Mouse (Mus musculus) neural tube, embryonic 14.5 days (tissue): ENCODE results near the gene Gtf2h5. TPM values are rescaled to one million over a fixed set of nuclear protein-coding genes. Genes with fewer than 3 reads are reported as not detected.

Experiments
- ATAC-seq: fragments of 200-750 bp; cut with Nextera tagmentation; 2 replicates; pipeline ENCODE4 v1.8.0; 2017; ENCODE audit warnings: low read depth, mild to moderate bottlenecking, moderate TSS enrichment, moderate library complexity
- H3K27ac ChIP-seq: fragments of 300-500 bp; sonication (generic); 2 replicates; pipeline ENCODE4 v1.5.1; 2014; ENCODE audit warnings: low read depth, mild to moderate bottlenecking, control low read depth, low read length, moderate library complexity, mixed read lengths
- H3K27me3 ChIP-seq: fragments of 300-500 bp; sonication (generic); 2 replicates; pipeline ENCODE4 v1.6.1; 2014; ENCODE audit warnings: low read length; ENCODE audit not compliant: control insufficient read depth, insufficient read depth
- H3K36me3 ChIP-seq: fragments of 300-500 bp; sonication (generic); 2 replicates; pipeline ENCODE4 v1.6.1; 2014; ENCODE audit warnings: low read length, mixed read lengths; ENCODE audit not compliant: control insufficient read depth, insufficient read depth
- H3K4me1 ChIP-seq: fragments of 300-500 bp; sonication (generic); 2 replicates; pipeline ENCODE4 v1.6.1; 2014; ENCODE audit warnings: low read length; ENCODE audit not compliant: control insufficient read depth, insufficient read depth
- H3K4me2 ChIP-seq: fragments of 300-500 bp; sonication (generic); 2 replicates; pipeline ENCODE4 v1.6.1; 2014; ENCODE audit warnings: mild to moderate bottlenecking, low read depth, low read length, control low read depth
- H3K4me3 ChIP-seq: fragments of 300-500 bp; sonication (generic); 2 replicates; pipeline ENCODE4 v1.5.1; 2014; ENCODE audit warnings: low read depth, low read length, control low read depth, mixed read lengths
- H3K9ac ChIP-seq: fragments of 300-500 bp; sonication (generic); replicated peaks from 2 replicates; pipeline ENCODE4 v1.6.1; 2014; ENCODE audit warnings: low read depth, mild to moderate bottlenecking, control low read depth, low read length, mixed read lengths
- H3K9me3 ChIP-seq: fragments of 300-500 bp; sonication (generic); 2 replicates; pipeline ENCODE4 v1.6.1; 2016; ENCODE audit warnings: low read length; ENCODE audit not compliant: control insufficient read depth
- WGBS: fragments of 180-500 bp; shearing (Covaris S2); extraction: QIAGEN DNeasy Blood & Tissue Kit; methylation state at CpG from one replicate; pipeline ENCODE4 v1.1.7; 2014; 5-methylcytosine and 5-hydroxymethylcytosine counted together
- microRNA-seq: library from miRNA; unstranded; fragments of <30 nt; microRNA quantifications from one replicate; pipeline ENCODE4, GENCODE M21; 2016
- polyA plus RNA-seq: library from polyadenylated mRNA; unstranded; fragments of >200 nt; fragmentation: Nextera tagmentation; extraction: Ambion mirVana; gene quantifications from 2 replicates; pipeline ENCODE4 v1.2.1, GENCODE M21; 2014

The Gtf2h5 gene
- polyA plus RNA-seq, 1 experiment from 2014 or later, result 229 TPM

DNA sequence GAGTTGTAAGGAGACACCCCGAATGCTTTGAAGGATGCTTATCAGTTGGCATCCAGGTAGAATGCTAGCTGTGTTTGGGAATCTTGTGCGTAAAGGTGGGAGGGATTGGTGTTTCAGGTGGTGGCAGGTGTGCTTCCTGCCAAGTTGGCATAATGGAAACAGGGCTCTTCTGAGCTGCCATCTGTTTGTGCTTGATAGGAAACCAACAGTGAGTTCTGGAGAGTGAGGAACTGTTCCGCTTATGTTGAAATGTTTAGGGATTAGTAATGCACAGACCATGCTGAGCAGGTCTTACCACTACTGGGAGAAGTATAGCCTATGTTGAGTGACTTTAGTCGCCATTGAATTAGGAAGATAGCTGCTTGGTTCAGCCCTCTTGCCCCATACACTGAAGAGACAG, 39.3 kb downstream of the Gtf2h5 start:
- H3K9ac ChIP-seq, result no peak overlapping the region
- H3K27ac ChIP-seq, result no peak overlapping the region
- ATAC-seq, result no peak
- peaks cover 14% of the 10 kb centered on the region for H3K36me3 ChIP-seq
- 0 out of 2 replicates have a peak, but pooled peaks cover 3% of the 10 kb centered on the region for H3K4me1 ChIP-seq
- WGBS, result 92% methylated on average over 4 of the region's 4 CpGs
- H3K4me3 ChIP-seq, result no peak overlapping the region
- H3K27me3 ChIP-seq, result no peaks in the 10 kb centered on the region
- no peak overlapping the region for H3K4me2 ChIP-seq
- no peaks in the 10 kb centered on the region for H3K9me3 ChIP-seq

DNA sequence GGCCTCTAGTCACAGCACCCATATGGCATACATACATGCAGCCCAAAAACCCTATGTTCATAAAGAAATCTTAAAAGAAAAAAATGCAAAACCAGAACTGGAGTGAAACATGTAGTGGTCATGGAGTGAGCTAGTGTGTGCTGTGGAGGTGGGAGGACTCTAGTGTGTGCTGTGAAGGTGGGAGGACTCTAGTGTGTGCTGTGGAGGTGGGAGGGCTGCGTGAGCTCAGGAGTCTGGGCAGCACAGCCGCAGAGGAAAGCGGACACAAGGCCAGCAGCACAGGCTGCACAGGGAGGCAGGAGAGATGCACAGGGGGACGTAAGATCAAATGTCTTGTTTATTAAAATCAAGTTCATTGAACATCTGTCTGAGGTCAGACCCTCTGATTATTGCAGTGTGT, 44.2 kb downstream of the Gtf2h5 start:
- Histone ChIP-seq H3K4me2 (no peak overlapping the region), H3K9ac (no peak overlapping the region), H3K4me3 (no peak overlapping the region), H3K9me3 (no peaks in the 10 kb centered on the region), H3K27me3 (no peaks in the 10 kb centered on the region), H3K4me1 (no peaks in the 10 kb centered on the region), H3K27ac (no peak overlapping the region), H3K36me3 (peaks cover 12% of the 10 kb centered on the region)
- 96% methylated on average over 4 of the region's 4 CpGs for WGBS
- no peak for ATAC-seq

DNA sequence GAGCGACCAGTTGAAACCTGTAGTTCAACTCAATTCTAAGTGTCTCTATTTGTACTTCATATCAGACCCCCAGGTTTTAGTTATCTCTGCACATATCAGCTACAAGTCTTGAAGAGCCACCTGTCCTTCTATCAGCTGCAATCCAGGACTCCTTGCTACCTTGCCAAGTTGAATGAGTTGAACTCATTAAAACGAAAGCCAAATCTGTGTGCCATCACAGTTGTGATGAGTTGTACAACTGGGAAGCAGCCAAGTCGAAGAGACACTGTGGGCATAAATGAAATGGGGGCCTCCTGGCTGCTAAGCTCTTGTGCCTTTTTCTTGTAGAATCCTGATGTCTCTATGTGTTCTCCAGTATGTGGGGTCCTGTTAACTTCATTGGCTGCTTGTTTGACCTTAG, 45.9 kb downstream of the Gtf2h5 start:
- no peak for ATAC-seq
- H3K9ac ChIP-seq, result no peak overlapping the region
- H3K4me2 ChIP-seq, result no peak overlapping the region
- no peaks in the 10 kb centered on the region for H3K9me3 ChIP-seq
- no peaks in the 10 kb centered on the region for H3K4me1 ChIP-seq
- peaks cover 12% of the 10 kb centered on the region for H3K36me3 ChIP-seq
- WGBS, result 100% methylated on average over 3 of the region's 3 CpGs
- H3K27me3 ChIP-seq, result no peaks in the 10 kb centered on the region
- no peak overlapping the region for H3K27ac ChIP-seq
- no peak overlapping the region for H3K4me3 ChIP-seq

DNA sequence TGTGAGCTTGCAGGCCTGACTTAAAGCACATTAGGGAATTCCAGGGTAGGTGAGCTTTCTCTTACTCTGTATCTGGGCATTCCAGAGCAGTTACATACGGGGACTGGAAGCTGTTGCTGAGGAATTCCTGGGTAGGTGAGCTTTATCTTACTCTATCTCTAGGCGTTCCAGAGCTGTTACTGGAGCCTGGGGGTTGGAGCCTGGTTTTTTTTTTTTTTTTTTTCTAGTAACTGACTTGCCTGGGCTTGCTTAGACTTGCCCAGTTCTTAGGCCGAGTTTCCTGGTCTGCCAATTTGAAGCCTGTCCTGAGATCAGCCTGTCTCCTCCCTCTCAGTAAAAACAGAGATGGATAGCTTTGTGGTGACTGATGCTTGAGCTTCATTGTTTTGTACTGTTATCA, 48.5 kb downstream of the Gtf2h5 start:
- H3K9me3 ChIP-seq, result no peaks in the 10 kb centered on the region
- no peak overlapping the region for H3K9ac ChIP-seq
- no peak overlapping the region for H3K4me2 ChIP-seq
- no peak for ATAC-seq
- WGBS, result 67% methylated on average over 3 of the region's 3 CpGs
- H3K4me3 ChIP-seq, result no peak overlapping the region
- no peaks in the 10 kb centered on the region for H3K4me1 ChIP-seq
- 0 out of 2 replicates have a peak, but pooled peaks cover 3% of the 10 kb centered on the region for H3K36me3 ChIP-seq
- H3K27ac ChIP-seq, result no peak overlapping the region
- H3K27me3 ChIP-seq, result no peaks in the 10 kb centered on the region

DNA sequence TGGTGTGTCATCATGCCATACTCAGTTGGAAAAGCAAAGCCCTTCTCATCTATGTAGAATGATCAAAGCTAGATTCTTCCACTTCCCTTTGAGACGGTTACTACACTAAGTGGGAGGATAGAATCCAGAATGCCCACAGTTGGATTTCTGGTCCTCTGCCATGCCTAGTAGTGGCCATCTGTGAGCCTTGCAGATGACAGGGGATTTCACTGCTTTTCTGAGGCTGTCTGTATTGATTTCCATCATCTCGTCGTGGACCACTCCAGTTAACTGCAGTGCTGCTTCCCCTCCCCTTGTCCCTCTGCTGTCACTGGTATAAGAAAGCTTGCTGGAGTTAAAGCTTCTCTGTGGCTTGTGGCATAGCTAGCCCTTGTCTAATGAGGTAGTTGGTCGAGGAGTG, 49.8 kb downstream of the Gtf2h5 start:
- ATAC-seq, result no peak
- no peak overlapping the region for H3K9ac ChIP-seq
- H3K27ac ChIP-seq, result no peak overlapping the region
- H3K27me3 ChIP-seq, result no peaks in the 10 kb centered on the region
- 78% methylated on average over 4 of the region's 4 CpGs for WGBS
- H3K4me3 ChIP-seq, result no peak overlapping the region
- no peak overlapping the region for H3K4me2 ChIP-seq
- H3K36me3 ChIP-seq, result 0 out of 2 replicates have a peak, but pooled peaks cover 2% of the 10 kb centered on the region
- no peaks in the 10 kb centered on the region for H3K4me1 ChIP-seq
- H3K9me3 ChIP-seq, result no peaks in the 10 kb centered on the region

DNA sequence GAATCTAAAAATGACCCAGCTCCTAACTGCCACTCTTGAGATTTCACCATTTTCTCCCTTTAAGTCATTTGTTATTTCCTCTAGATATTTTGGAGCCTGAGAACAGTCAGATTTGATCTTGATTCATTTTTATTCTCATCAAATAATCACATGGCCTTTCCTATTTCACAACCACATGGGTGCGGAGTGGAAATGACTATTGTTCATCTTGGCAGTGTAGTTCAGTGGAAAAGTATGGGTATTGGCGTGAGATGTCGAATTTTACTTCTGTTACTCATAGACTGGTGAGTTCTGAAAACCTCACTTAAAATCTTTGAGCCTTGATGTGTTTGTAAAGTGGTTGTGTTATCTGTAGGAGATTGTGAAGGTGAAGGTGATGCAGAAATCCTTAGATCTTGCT, 51.5 kb downstream of the Gtf2h5 start:
- ATAC-seq, result no peak
- Histone ChIP-seq H3K27ac (no peak overlapping the region), H3K9ac (no peak overlapping the region), H3K4me3 (no peak overlapping the region), H3K4me2 (no peak overlapping the region), H3K27me3 (no peaks in the 10 kb centered on the region), H3K36me3 (no peaks in the 10 kb centered on the region), H3K4me1 (no peaks in the 10 kb centered on the region), H3K9me3 (no peaks in the 10 kb centered on the region)
- 97% methylated on average over 3 of the region's 3 CpGs for WGBS

Small RNA genes lying within 50 kb of the gene (microRNA-seq; reads per million reads assigned to microRNA genes)
- not detected for gene Gm22774

Other genes with a start within 250 kb of the Gtf2h5 start
- 6.1 and 10.6 TPM in 2 replicates for gene Snx9, start 238.5 kb upstream of the Gtf2h5 start, polyA plus RNA-seq
- 1.7 and 2.2 TPM in 2 replicates for gene Synj2, start 138.5 kb upstream of the Gtf2h5 start, polyA plus RNA-seq
- 12.6 and 13.0 TPM in 2 replicates for gene Serac1, start within 50 bp of the Gtf2h5 start, polyA plus RNA-seq
- 162 and 238 TPM in 2 replicates for gene Tulp4, start 26.7 kb downstream of the Gtf2h5 start, polyA plus RNA-seq
- 63.1 and 66.8 TPM in 2 replicates for gene Tmem181a, start 177.1 kb downstream of the Gtf2h5 start, polyA plus RNA-seq
- 54.9 and 63.3 TPM in 2 replicates for gene Dynlt1a, start 237.7 kb downstream of the Gtf2h5 start, polyA plus RNA-seq